Mouse (Mus musculus): ENCODE measurements around the gene Flnc.
A peak's percentile ranks its signal among the peaks of the same experiment; 100 is the strongest.

DNA sequence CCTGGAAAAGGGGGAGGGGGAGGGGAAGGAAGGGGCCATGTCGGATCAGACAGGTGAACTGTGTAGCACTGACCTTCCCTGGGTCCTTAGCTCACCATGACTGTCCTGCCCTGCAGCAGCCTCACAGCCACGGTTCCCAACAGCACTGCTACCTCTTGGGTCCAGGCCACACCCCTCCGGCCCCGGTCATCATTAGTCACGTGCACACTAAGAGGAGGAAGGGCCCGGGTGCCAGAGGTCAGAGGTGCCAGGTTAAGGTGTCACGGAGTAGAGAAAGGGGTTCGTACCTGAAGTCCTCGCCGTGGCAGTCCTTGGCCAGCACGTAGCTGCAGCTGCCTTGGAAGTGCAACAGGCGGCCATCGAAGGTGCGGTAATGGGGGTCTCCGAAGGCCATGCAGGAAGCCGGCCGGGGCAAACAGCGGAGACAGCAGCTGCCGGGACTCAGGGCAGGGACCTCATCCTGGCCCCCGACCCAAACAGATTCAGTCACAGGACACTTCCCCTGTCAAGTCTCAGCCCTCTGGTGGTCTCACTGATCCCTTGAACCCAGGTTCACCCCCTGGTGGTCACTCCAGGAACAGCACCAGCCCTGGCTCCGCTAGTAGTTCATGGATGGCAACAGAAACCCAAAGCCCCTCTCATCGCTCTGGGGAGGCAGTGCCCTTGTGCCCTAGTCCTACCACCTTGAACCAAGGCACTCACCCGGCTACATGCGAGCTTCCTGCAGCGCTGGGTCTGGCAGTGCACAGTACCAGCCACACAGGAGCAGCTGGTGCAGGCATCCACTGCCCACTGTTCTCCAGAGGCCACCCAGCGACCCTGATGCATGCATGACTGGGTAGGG is 51.9 kb downstream of the Flnc start:
- TF ChIP-seq POLR2A (IDR thresholded peaks at IDR 0.05; ENCODE audit: low read depth, low read length): no peak
- TF ChIP-seq CTCF (IDR thresholded peaks at IDR 0.05; ENCODE audit: extremely low read depth, insufficient read length, insufficient replicate concordance, low read depth, low read length): peak; percentile 87; the same call in 1 of the 2 replicates

Measured in small intestine, adult 2 months (tissue).